Mouse (Mus musculus) erythroblast, embryonic 14.5 days (primary cell): ENCODE measurements around the gene Rxrb. TPM values are rescaled to one million over a fixed set of nuclear protein-coding genes. Genes with fewer than 3 reads are reported as not detected.
"Not testable (repeated sequence)": the region's sequence is repeated elsewhere in the genome, so short reads cannot be mapped to it uniquely, and the experiment has no call there.

Experiments
- H3K27me3 ChIP-seq: 2 replicates; pipeline ENCODE4 v1.6.1; 2012; ENCODE audit warnings: inconsistent platforms; ENCODE audit not compliant: control insufficient read depth
- H3K36me3 ChIP-seq: 2 replicates; pipeline ENCODE4 v1.6.1; 2012; ENCODE audit warnings: mild to moderate bottlenecking, inconsistent platforms; ENCODE audit not compliant: control insufficient read depth
- H3K4me1 ChIP-seq: 2 replicates; pipeline ENCODE4 v1.6.1; 2012; ENCODE audit warnings: inconsistent platforms; ENCODE audit not compliant: control insufficient read depth
- H3K4me3 ChIP-seq: replicated peaks from 2 replicates; pipeline ENCODE3; 2012; ENCODE audit warnings: moderate library complexity, mild to moderate bottlenecking, inconsistent platforms
- H3K9me3 ChIP-seq: 2 replicates; pipeline ENCODE4 v1.6.1; 2012; ENCODE audit warnings: low read length, inconsistent platforms, mixed read lengths; ENCODE audit not compliant: control insufficient read depth
- GATA1 ChIP-seq: IDR thresholded peaks from 2 replicates; pipeline ENCODE4 v1.6.1; 2012; ENCODE audit warnings: low read length, inconsistent platforms, mixed read lengths
- TAL1 ChIP-seq: IDR thresholded peaks from 3 replicates; pipeline ENCODE4 v1.6.1; 2012; ENCODE audit warnings: low read length, inconsistent platforms, mixed read lengths
- polyA plus RNA-seq: library from polyadenylated mRNA; stranded (reverse); fragments of >175 nt; gene quantifications from 2 replicates; pipeline ENCODE4 v1.2.3, GENCODE M21; 2012

Rxrb gene
- polyA plus RNA-seq = 10.1 and 11.3 TPM in 2 replicates

GRCm38 (mm10) chr17:34031465-34032173, at the start of gene Rxrb, which contains the start of gene Slc39a7:
TSS of gene Rxrb (plus strand) at chr17:34031812.
TSS of gene Slc39a7 (minus strand) at chr17:34031682.
- peaks cover 60% of the 10 kb centered on the region for H3K36me3 ChIP-seq
- no peak for TF ChIP-seq GATA1
- TF ChIP-seq TAL1 = no peak
- H3K27me3 ChIP-seq = no peaks in the 10 kb centered on the region
- H3K9me3 ChIP-seq = no peaks in the 10 kb centered on the region
- H3K4me1 ChIP-seq = peaks cover 67% of the 10 kb centered on the region
- peak within 1 kb of the TSS; percentile 91 for H3K4me3 ChIP-seq

DNA sequence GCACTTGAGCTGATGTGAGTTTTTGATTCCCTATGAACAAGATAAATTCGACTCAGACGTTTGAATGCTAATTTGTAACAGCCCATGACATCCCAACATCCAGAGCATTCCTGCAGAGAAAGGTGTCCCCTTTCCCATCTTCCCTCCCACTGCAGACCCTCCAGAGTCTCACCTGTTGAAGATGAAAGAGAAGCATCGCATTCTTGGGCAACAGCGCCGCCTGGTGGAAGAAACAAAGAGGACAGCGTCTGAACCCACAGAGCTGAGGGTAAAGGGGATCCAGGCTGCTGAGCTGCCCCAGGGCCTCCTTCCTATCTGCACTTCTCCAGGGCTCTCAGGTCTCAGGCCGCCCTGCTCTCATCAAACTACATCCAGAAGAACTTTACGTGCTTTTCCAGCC, 49.5 kb upstream of the Rxrb start:
- H3K4me3 ChIP-seq, H3K36me3 ChIP-seq, H3K9me3 ChIP-seq, H3K4me1 ChIP-seq: not testable (repeated sequence)
- peaks cover 33% of the 10 kb centered on the region for H3K27me3 ChIP-seq

DNA sequence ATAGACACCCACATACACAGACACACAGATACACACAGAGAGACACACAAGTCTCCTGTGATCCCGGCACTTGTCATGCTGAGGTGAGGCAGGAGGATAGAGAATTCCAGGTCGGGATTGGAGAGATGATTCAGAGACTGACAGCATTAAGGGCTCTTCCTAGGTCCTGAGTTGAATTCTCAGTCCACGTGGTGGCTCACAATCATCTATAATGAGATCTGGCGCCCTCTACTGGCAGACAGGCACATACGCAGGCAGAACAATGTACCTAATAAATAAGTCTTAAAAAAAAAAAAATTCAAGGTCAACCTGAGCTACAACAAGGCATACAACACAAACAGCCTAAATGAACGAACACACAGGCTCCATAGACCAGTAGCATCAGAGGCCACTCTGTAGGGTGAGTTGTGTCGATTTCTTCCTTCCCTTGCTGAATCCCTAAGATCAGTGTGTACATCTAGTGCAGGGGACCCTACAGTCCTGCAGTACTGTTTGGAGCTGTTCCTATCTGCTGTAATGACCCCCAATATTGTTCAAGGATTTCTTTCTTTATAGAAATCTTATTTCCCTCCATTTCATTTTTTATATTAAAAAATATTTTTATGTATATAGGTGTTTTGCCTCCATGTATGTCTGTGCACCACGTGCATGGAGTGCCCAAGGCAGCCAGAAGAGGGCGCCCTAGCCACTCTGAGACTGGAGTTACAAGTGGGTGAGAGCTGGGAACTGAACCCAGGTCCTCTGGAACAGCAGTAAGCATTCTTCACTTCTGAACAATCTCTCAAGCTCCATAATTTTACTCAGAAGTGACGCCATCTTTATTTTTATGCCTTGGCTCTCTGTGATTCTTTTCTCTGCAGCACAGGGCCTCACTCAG, 39.6 kb upstream of the Rxrb start:
- peaks cover 7% of the 10 kb centered on the region for H3K27me3 ChIP-seq
- H3K9me3 ChIP-seq = no peaks in the 10 kb centered on the region
- H3K4me1 ChIP-seq = no peaks in the 10 kb centered on the region
- no peaks in the 10 kb centered on the region for H3K36me3 ChIP-seq
- TF ChIP-seq GATA1 (no peak), TAL1 (no peak)
- no peak overlapping the region for H3K4me3 ChIP-seq

DNA sequence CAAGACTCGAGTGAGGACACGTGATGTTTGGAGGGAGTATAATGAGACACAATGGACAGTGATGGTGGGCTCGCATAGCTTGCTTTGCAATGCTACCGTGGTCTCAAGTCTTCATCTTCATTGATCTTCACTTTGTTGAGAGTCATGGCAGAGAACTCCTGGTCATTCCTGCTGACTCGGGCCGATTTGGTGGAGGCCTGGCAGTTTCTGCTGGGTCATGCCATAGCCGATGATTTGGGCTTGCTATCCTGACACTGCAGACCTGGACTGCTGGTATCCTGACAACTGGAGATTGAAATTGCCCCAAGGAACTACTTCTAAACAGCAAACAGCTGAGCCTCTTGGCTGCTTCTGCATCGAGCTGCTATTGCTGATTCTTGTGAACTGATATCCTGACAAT, 36.7 kb upstream of the Rxrb start:
- no peaks in the 10 kb centered on the region for H3K36me3 ChIP-seq
- H3K27me3 ChIP-seq = peaks cover 21% of the 10 kb centered on the region
- TF ChIP-seq GATA1 (no peak), TAL1 (no peak)
- H3K4me1 ChIP-seq = no peaks in the 10 kb centered on the region
- H3K9me3 ChIP-seq = no peaks in the 10 kb centered on the region
- no peak overlapping the region for H3K4me3 ChIP-seq

DNA sequence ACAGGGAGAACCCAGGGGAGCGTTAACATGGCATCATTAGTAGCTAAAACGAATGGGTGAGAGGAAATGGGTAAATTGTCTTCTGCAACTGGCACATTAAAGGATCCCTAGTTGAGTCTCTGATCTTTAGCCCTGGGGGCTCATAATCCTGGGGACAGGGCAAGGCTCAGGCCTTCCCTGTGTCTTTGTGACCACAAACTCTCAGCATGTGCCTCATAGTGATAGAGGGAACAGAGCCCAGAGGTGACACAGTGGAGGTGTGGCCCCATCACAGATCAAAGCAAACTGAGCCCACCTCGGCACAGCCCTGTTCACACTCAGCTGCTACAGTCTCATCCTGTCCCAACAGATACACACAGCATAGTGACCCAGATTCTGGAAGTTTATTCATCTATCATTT, 36.0 kb upstream of the Rxrb start:
- TF ChIP-seq TAL1 (no peak), GATA1 (no peak)
- no peaks in the 10 kb centered on the region for H3K9me3 ChIP-seq

GRCm38 (mm10) chr17:33997025-33997424, 34.6 kb upstream of the Rxrb start:
- H3K27me3 ChIP-seq = peaks cover 41% of the 10 kb centered on the region
- not testable (repeated sequence) for H3K4me3 ChIP-seq, H3K4me1 ChIP-seq, H3K9me3 ChIP-seq, H3K36me3 ChIP-seq

More for the DNA sequence above, 36.0 kb upstream of the Rxrb start:
- H3K36me3 ChIP-seq = no peaks in the 10 kb centered on the region
- no peak overlapping the region for H3K4me3 ChIP-seq
- H3K4me1 ChIP-seq = no peaks in the 10 kb centered on the region
- H3K27me3 ChIP-seq = peaks cover 28% of the 10 kb centered on the region

GRCm38 (mm10) chr17:33998697-33999096, 32.9 kb upstream of the Rxrb start:
- not testable (repeated sequence) for H3K4me1 ChIP-seq, H3K9me3 ChIP-seq, H3K4me3 ChIP-seq, H3K36me3 ChIP-seq
- peaks cover 43% of the 10 kb centered on the region for H3K27me3 ChIP-seq

DNA sequence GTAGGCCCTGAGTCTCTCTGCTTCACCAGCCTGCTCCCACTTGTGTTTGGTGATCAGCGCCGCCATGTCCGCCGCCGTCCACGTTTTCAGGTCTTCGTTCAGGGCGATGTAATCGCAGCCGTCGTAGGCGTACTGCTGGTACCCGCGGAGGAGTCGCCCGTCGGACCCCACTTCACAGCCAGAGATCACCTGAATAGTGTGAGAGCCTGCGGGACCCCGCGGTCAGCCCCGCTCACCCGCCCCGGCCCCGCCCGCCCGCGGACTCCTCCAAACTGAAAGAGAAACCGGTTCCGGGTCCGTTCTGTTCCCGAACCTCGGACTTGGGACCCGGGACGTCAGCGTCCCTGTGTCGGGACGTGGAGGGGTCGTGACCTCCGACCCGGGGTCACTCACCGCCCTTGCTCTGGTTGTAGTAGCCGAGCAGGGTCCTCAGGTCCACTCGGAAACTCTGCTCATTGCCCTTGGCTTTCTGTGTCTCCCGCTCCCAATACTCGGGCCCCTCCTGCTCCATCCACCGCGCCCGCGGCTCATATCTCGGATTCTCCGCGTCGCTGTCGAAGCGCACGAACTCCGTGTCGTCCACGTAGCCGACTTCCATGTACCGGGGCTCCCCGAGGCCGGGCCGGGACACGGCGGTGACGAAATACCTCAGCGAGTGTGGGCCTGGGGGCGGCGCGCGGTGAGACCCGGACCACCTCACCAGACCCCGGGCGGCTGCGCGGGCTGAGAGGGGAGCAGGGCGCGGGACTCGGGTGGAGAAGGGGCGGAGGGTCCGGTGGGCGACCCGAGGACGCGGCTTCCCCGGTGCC, 32.1 kb upstream of the Rxrb start:
- H3K4me1 ChIP-seq = no peaks in the 10 kb centered on the region
- peak overlapping the region; percentile 57 for H3K4me3 ChIP-seq
- no peaks in the 10 kb centered on the region for H3K9me3 ChIP-seq
- no peaks in the 10 kb centered on the region for H3K36me3 ChIP-seq
- H3K27me3 ChIP-seq = peaks cover 43% of the 10 kb centered on the region
- no peak for TF ChIP-seq GATA1
- TF ChIP-seq TAL1 = no peak

DNA sequence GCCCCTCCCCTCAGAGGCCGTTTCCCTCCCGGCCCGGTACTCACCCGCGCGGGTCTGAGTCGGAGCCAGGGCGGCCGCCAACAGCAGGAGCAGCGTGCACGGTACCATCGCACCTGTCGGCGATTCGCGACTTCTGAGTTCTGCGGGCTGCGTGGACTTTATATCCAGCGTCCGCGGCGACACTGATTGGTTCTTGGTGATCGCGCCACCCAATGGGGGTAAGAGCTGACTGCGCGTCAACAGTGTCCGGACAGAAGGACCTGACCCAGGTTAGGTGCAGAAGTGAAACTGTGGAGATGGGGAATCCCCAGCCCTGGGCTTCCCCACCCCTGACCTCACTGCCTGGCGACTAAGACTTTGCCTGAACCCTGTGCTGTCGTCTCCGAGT, 31.5 kb upstream of the Rxrb start, which contains the start of gene H2-K1:
Gene H2-K1, minus strand, starts transcription at position 198 of the 388 bp plus-strand sequence.
- H3K4me1 ChIP-seq = no peaks in the 10 kb centered on the region
- H3K9me3 ChIP-seq = no peaks in the 10 kb centered on the region
- no peak for TF ChIP-seq TAL1
- no peaks in the 10 kb centered on the region for H3K36me3 ChIP-seq
- peaks cover 43% of the 10 kb centered on the region for H3K27me3 ChIP-seq
- H3K4me3 ChIP-seq = peak within 1 kb of the TSS; percentile 57

DNA sequence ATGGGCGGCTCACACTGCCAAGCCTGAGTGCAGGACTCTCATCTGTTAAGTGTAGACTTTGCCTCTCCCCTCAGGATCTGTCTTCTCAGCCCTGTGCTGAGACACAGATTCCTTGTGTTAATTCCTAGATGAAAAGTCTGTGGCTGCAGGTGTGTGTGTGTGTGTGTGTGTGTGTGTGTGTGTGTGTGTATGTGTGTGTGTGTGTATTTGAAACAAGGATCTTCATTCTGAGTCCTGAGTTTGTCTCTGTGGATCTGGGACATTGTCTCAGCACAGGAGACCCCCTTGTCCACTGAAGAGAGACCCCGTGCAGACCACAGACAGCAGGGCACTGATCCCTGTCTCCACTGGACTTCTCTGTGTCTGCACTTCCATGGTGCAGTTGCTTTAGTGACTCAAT, 30.8 kb upstream of the Rxrb start:
- not testable (repeated sequence) for H3K9me3 ChIP-seq, H3K4me1 ChIP-seq, H3K36me3 ChIP-seq, H3K4me3 ChIP-seq
- peaks cover 43% of the 10 kb centered on the region for H3K27me3 ChIP-seq
